Mouse (Mus musculus) forebrain, embryonic 16.5 days (tissue): ENCODE measurements at regions not wholly inside any gene's neighbourhood (a gene's known extent, or its start where the extent isn't known, plus 50 kb on each side); places are given as distances from the start of the nearest gene placed in this dataset.

Experiments used
- ATAC-seq: fragments of 200-750 bp; cut with Nextera tagmentation; 2 replicates; pipeline ENCODE4 v1.8.0; 2017; ENCODE audit warnings: mild to moderate bottlenecking, moderate library complexity
- H3K27ac ChIP-seq: fragments of 300-500 bp; sonication (generic); 2 replicates; pipeline ENCODE4 v1.5.1; 2014; ENCODE audit warnings: low read length, control low read depth
- H3K27me3 ChIP-seq: fragments of 300-500 bp; sonication (generic); replicated peaks from 2 replicates; pipeline ENCODE4 v1.6.1; 2014; ENCODE audit warnings: low read length; ENCODE audit not compliant: control insufficient read depth, insufficient read depth
- H3K36me3 ChIP-seq: fragments of 300-500 bp; sonication (generic); 2 replicates; pipeline ENCODE4 v1.6.1; 2014; ENCODE audit not compliant: control insufficient read depth, insufficient read depth
- H3K4me1 ChIP-seq: fragments of 300-500 bp; sonication (generic); replicated peaks from 2 replicates; pipeline ENCODE4 v1.6.1; 2014; ENCODE audit warnings: low read length; ENCODE audit not compliant: control insufficient read depth, insufficient read depth
- H3K4me2 ChIP-seq: fragments of 300-500 bp; sonication (generic); 2 replicates; pipeline ENCODE4 v1.6.1; 2014; ENCODE audit warnings: mild to moderate bottlenecking, low read length, control low read depth
- H3K4me3 ChIP-seq: fragments of 300-500 bp; sonication (generic); replicated peaks from 2 replicates; pipeline ENCODE4 v1.5.1; 2014; ENCODE audit warnings: mild to moderate bottlenecking, low read length, control low read depth
- H3K9ac ChIP-seq: fragments of 300-500 bp; sonication (generic); replicated peaks from 2 replicates; pipeline ENCODE4 v1.6.1; 2014; ENCODE audit warnings: low read depth, low read length, control low read depth
- H3K9me3 ChIP-seq: fragments of 300-500 bp; sonication (generic); 2 replicates; pipeline ENCODE4 v1.6.1; 2016; ENCODE audit warnings: low read length; ENCODE audit not compliant: control insufficient read depth
- WGBS: fragments of 180-500 bp; shearing (Covaris S2); extraction: QIAGEN DNeasy Blood & Tissue Kit; methylation state at CpG from one replicate; pipeline ENCODE4 v1.1.7; 2014; 5-methylcytosine and 5-hydroxymethylcytosine counted together

DNA sequence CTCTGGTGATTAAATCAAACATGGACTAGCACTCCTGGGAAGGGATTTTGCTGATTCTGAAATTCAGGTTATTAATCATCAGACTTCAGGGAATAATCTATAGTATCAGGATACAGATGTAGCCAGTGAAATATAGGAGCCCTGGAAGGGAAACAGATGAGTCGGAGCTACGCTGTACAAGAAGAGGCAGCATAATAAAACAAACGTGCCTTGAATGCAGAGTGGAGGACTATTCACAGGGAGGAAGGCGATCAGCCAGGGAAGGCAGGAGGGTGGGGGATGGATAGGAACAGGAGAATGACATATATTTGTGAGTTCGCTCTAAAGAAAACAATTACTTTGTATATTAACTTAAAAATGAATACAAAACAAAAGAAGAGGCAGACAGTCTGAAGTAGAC, 286.6 kb upstream of the Got2 start:
- no peak overlapping the region for H3K27ac ChIP-seq
- no peak overlapping the region for H3K4me2 ChIP-seq
- no peaks in the 10 kb centered on the region for H3K9me3 ChIP-seq
- 61% methylated on average over 5 of the region's 5 CpGs for WGBS
- peak; percentile 73 for ATAC-seq
- no peaks in the 10 kb centered on the region for H3K4me1 ChIP-seq
- no peak overlapping the region for H3K9ac ChIP-seq
- H3K36me3 ChIP-seq = no peaks in the 10 kb centered on the region
- H3K4me3 ChIP-seq = no peak overlapping the region
- no peaks in the 10 kb centered on the region for H3K27me3 ChIP-seq

DNA sequence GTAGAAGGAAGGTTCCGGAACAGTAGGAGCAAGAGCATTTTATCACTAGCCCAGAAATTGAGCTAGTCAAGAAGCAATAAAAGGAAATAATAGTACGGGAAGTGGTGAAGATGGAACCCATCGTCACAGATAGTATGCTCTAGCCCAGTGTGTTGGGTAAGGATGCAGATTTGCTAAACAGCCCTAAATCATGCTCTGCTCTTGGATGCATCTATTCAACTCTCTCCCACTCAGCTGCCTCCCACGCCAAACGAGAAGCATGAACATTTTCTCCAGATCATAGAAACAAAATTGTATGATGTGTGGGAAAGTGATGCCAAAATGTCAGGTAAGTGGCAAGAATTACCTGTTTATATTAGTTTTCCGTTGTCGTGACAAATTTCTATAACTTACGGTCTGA, 276.6 kb upstream of the Got2 start:
- no peaks in the 10 kb centered on the region for H3K27me3 ChIP-seq
- 0 out of 2 replicates have a peak, but pooled peaks cover 2% of the 10 kb centered on the region for H3K4me1 ChIP-seq
- no peaks in the 10 kb centered on the region for H3K9me3 ChIP-seq
- H3K9ac ChIP-seq = no peak overlapping the region
- H3K27ac ChIP-seq = no peak overlapping the region
- ATAC-seq = no peak
- 93% methylated on average over 8 of the region's 8 CpGs for WGBS
- H3K36me3 ChIP-seq = no peaks in the 10 kb centered on the region
- H3K4me2 ChIP-seq = no peak overlapping the region
- no peak overlapping the region for H3K4me3 ChIP-seq

DNA sequence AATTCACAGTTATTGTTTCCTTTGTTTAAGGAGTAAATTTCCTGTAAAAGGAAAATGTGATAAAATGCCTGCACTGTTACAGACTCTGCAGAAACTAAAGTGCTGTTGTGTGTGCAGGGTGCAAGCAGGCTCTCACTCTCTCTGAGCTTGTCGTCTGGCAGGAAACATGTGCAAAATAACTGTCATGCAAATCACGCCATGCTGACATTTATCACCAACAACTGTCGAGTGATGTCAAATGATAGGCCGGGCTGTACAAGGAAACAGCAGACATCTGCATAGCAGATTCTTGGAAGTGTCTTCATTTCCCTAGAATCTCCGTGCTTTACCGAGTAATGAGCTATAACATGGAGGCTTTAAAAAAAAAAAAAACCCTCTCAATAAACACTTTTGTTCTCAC, 271.6 kb upstream of the Got2 start:
- H3K4me1 ChIP-seq = 0 out of 2 replicates have a peak, but pooled peaks cover 4% of the 10 kb centered on the region
- H3K27me3 ChIP-seq = no peaks in the 10 kb centered on the region
- H3K36me3 ChIP-seq = no peaks in the 10 kb centered on the region
- no peak overlapping the region for H3K9ac ChIP-seq
- no peak overlapping the region for H3K4me2 ChIP-seq
- H3K27ac ChIP-seq = peak overlapping the region; percentile 47
- H3K9me3 ChIP-seq = no peaks in the 10 kb centered on the region
- 31% methylated on average over 6 of the region's 6 CpGs for WGBS
- H3K4me3 ChIP-seq = no peak overlapping the region
- ATAC-seq = peak; percentile 89

DNA sequence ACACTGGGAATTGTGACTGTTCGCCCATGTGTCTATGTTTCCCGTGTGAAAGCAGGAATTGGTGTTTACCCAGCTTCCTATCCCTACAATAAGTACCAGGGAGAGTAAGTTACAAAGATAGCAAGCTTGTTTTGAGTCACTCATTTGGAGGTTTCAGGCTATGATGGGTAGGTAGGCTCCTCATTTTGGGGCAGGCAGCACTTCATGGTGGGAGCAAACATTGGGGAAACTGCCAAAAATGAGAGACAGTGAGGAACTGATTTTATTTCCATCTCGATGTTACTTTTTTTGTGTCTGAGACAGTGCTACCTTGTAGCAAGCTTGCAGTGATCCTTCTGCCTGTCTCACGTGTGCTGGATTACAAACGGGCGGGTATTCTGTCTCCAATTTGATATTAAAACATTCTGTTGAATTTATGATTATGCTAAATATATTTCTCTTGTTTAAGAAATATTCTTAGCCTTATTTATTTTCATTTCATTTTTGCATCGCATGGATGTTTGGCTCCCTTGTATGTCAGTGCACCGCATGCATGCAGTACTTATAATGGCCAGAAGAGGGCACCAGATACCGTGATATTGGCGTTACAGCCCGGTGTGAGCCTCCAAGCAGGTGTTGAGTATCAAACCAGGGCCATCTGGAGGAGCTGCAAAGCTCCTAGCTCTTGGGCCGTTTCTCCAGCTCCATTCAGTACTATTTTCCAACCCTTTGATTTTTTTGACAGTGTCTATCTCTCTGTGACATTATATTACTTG, 264.3 kb upstream of the Got2 start:
- no peaks in the 10 kb centered on the region for H3K9me3 ChIP-seq
- no peak overlapping the region for H3K27ac ChIP-seq
- H3K4me1 ChIP-seq = no peaks in the 10 kb centered on the region
- H3K9ac ChIP-seq = no peak overlapping the region
- ATAC-seq = no peak
- no peaks in the 10 kb centered on the region for H3K27me3 ChIP-seq
- no peak overlapping the region for H3K4me3 ChIP-seq
- 44% methylated on average over 12 of the region's 12 CpGs for WGBS
- no peak overlapping the region for H3K4me2 ChIP-seq
- H3K36me3 ChIP-seq = no peaks in the 10 kb centered on the region

GRCm38 (mm10) chr8:96152056-96152455, 263.7 kb upstream of the Got2 start:
- Histone ChIP-seq H3K27ac (no peak overlapping the region), H3K4me2 (no peak overlapping the region), H3K36me3 (no peaks in the 10 kb centered on the region), H3K9me3 (no peaks in the 10 kb centered on the region), H3K4me1 (no peaks in the 10 kb centered on the region), H3K4me3 (no peak overlapping the region), H3K9ac (no peak overlapping the region), H3K27me3 (no peaks in the 10 kb centered on the region)
- no peak for ATAC-seq
- WGBS = 86% methylated on average over 10 of the region's 10 CpGs

- Histone ChIP-seq H3K9me3 (no peaks in the 10 kb centered on the region), H3K27ac (no peak overlapping the region), H3K9ac (no peak overlapping the region), H3K4me3 (no peak overlapping the region), H3K4me1 (no peaks in the 10 kb centered on the region), H3K4me2 (no peak overlapping the region), H3K27me3 (no peaks in the 10 kb centered on the region), H3K36me3 (no peaks in the 10 kb centered on the region)
- WGBS = 78% methylated on average over 16 of the region's 16 CpGs
- no peak for ATAC-seq
These were observed 262.7 kb upstream of the Got2 start for GRCm38 (mm10) chr8:96151065-96151472.

GRCm38 (mm10) chr8:96132183-96132582, 243.8 kb upstream of the Got2 start:
- no peak for ATAC-seq
- 25% methylated on average over 5 of the region's 5 CpGs for WGBS
- no peaks in the 10 kb centered on the region for H3K9me3 ChIP-seq
- H3K36me3 ChIP-seq = no peaks in the 10 kb centered on the region
- no peak overlapping the region for H3K4me3 ChIP-seq
- H3K4me2 ChIP-seq = no peak overlapping the region
- no peaks in the 10 kb centered on the region for H3K4me1 ChIP-seq
- H3K27me3 ChIP-seq = no peaks in the 10 kb centered on the region
- no peak overlapping the region for H3K27ac ChIP-seq
- H3K9ac ChIP-seq = no peak overlapping the region

DNA sequence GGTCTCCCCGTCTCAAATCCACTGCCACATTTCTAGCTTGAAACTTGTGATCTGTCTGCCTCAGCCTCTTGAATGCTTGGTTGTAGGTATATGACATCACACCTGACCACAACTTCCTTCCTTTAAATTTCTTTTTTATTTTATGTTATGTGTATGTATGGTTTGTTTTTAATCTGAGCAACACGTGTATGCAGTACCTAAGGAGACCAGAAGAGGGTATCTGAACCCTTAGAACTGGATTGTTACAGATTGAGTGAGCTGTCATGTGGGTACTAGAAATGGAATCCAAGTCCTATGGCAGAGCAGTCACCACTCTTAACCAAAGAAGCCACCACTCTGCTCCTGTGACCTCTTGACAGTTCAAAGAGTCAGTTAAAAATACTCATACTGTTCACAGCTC, 240.0 kb upstream of the Got2 start:
- Histone ChIP-seq H3K9me3 (no peaks in the 10 kb centered on the region), H3K36me3 (no peaks in the 10 kb centered on the region), H3K27me3 (no peaks in the 10 kb centered on the region), H3K4me3 (no peak overlapping the region), H3K27ac (no peak overlapping the region), H3K4me2 (no peak overlapping the region), H3K9ac (no peak overlapping the region), H3K4me1 (no peaks in the 10 kb centered on the region)
- ATAC-seq = no peak
- 85% methylated on average over 2 of the region's 2 CpGs for WGBS

- no peak overlapping the region for H3K27ac ChIP-seq
- H3K9ac ChIP-seq = no peak overlapping the region
- 0 out of 2 replicates have a peak, but pooled peaks cover 3% of the 10 kb centered on the region for H3K4me1 ChIP-seq
- H3K4me3 ChIP-seq = no peak overlapping the region
- 0 out of 2 replicates have a peak, but pooled peaks have one; percentile 26 for ATAC-seq
- WGBS = 71% methylated on average over 5 of the region's 5 CpGs
- no peaks in the 10 kb centered on the region for H3K36me3 ChIP-seq
- no peak overlapping the region for H3K4me2 ChIP-seq
- no peaks in the 10 kb centered on the region for H3K9me3 ChIP-seq
- no peaks in the 10 kb centered on the region for H3K27me3 ChIP-seq
These were observed 212.5 kb upstream of the Got2 start for GRCm38 (mm10) chr8:96100817-96101216.

DNA sequence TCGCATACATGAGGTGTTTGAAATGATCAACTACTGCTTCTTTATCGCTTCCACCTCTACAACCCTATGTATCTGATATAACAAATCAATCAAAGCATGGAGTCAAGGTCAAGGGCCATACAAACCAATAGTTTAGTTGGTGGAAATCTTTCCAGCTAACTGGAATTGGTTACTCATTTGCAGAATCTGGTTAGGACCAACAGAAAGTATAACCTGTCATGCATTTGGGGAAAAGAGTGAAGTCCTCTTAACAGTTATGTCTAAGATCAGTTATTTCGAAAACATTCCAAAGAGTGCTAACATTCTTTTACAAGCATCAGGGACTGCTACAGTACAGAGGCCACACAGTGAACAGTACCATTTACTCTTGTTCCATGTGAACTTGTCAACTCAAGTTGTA, 204.6 kb upstream of the Got2 start:
- 91% methylated on average over 3 of the region's 3 CpGs for WGBS
- Histone ChIP-seq H3K9ac (no peak overlapping the region), H3K4me2 (no peak overlapping the region), H3K4me3 (no peak overlapping the region), H3K36me3 (no peaks in the 10 kb centered on the region), H3K4me1 (no peaks in the 10 kb centered on the region), H3K9me3 (no peaks in the 10 kb centered on the region), H3K27me3 (no peaks in the 10 kb centered on the region), H3K27ac (no peak overlapping the region)
- no peak for ATAC-seq
